Mouse (Mus musculus) hindbrain, embryonic 16.5 days (tissue): ENCODE measurements around the gene Aspscr1. TPM values are rescaled to one million over a fixed set of nuclear protein-coding genes. Genes with fewer than 3 reads are reported as not detected.
A peak's percentile ranks its signal among the peaks of the same experiment; 100 is the strongest.

Experiments
- ATAC-seq: fragments of 200-750 bp; cut with Nextera tagmentation; 2 replicates; pipeline ENCODE4 v1.8.0; 2017; ENCODE audit warnings: moderate TSS enrichment, moderate library complexity
- H3K27ac ChIP-seq: fragments of 300-500 bp; sonication (generic); 2 replicates; pipeline ENCODE4 v1.5.1; 2014; ENCODE audit warnings: low read depth, mild to moderate bottlenecking, control low read depth, low read length, moderate library complexity
- H3K27me3 ChIP-seq: fragments of 300-500 bp; sonication (generic); replicated peaks from 2 replicates; pipeline ENCODE4 v1.6.1; 2014; ENCODE audit warnings: low read length; ENCODE audit not compliant: control insufficient read depth, insufficient read depth
- H3K36me3 ChIP-seq: fragments of 300-500 bp; sonication (generic); 2 replicates; pipeline ENCODE4 v1.6.1; 2014; ENCODE audit warnings: mild to moderate bottlenecking, low read length, moderate library complexity, mixed read lengths; ENCODE audit not compliant: control insufficient read depth, insufficient read depth
- H3K4me1 ChIP-seq: fragments of 300-500 bp; sonication (generic); 2 replicates; pipeline ENCODE4 v1.6.1; 2014; ENCODE audit warnings: low read depth, low read length; ENCODE audit not compliant: control insufficient read depth, insufficient read depth
- H3K4me2 ChIP-seq: fragments of 300-500 bp; sonication (generic); 2 replicates; pipeline ENCODE4 v1.6.1; 2014; ENCODE audit warnings: mild to moderate bottlenecking, low read length, control low read depth, moderate library complexity
- H3K4me3 ChIP-seq: fragments of 300-500 bp; sonication (generic); 2 replicates; pipeline ENCODE4 v1.5.1; 2014; ENCODE audit warnings: mild to moderate bottlenecking, low read length, control low read depth, moderate library complexity
- H3K9ac ChIP-seq: fragments of 300-500 bp; sonication (generic); 2 replicates; pipeline ENCODE4 v1.6.1; 2014; ENCODE audit warnings: low read depth, mild to moderate bottlenecking, control low read depth, low read length, moderate library complexity
- H3K9me3 ChIP-seq: fragments of 300-500 bp; sonication (generic); 2 replicates; pipeline ENCODE4 v1.6.1; 2014; ENCODE audit warnings: mild to moderate bottlenecking, low read length, moderate library complexity; ENCODE audit not compliant: control insufficient read depth
- WGBS: fragments of 180-500 bp; shearing (Covaris S2); extraction: QIAGEN DNeasy Blood & Tissue Kit; methylation state at CpG from one replicate; pipeline ENCODE4 v1.1.7; 2014; 5-methylcytosine and 5-hydroxymethylcytosine counted together
- polyA plus RNA-seq: library from polyadenylated mRNA; unstranded; fragments of >200 nt; fragmentation: Nextera tagmentation; extraction: Ambion mirVana; gene quantifications from 2 replicates; pipeline ENCODE4 v1.2.1, GENCODE M21; 2015

Aspscr1 gene
- polyA plus RNA-seq, 1 experiment from 2014 or later = 146 TPM

DNA sequence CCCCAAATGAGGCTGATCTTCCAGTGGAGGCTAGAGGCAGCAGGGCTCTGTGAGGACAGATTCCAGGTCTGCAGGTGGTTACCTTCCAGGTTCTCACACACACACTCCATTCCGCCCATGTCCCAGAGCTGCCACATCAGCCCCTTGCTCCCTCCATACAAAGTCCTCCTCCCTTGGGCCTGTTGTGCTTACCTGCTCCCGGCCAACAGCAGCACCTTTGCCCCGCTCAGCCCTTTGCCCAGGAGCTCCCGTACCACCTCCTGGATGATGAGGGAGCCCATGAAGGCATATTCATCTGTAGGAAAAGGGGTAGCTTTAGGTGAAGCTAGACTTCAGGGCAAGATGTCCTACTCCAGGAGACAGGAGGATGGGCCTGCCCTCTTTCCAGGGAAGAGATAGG, 15.5 kb upstream of the Aspscr1 start:
- Histone ChIP-seq H3K4me3 (no peak overlapping the region), H3K9ac (no peak overlapping the region), H3K36me3 (no peaks in the 10 kb centered on the region), H3K27me3 (peaks cover 51% of the 10 kb centered on the region), H3K4me1 (peaks cover 14% of the 10 kb centered on the region), H3K4me2 (no peak overlapping the region), H3K9me3 (peaks cover 2% of the 10 kb centered on the region; the same call in 1 of the 2 replicates), H3K27ac (no peak overlapping the region)
- WGBS = 91% methylated on average over 4 of the region's 4 CpGs
- ATAC-seq = no peak

GRCm38 (mm10) chr11:120658876-120659410, 13.8 kb upstream of the Aspscr1 start:
- no peaks in the 10 kb centered on the region for H3K36me3 ChIP-seq
- H3K27ac ChIP-seq = no peak overlapping the region
- no peak overlapping the region for H3K4me2 ChIP-seq
- no peak for ATAC-seq
- no peak overlapping the region for H3K4me3 ChIP-seq
- H3K27me3 ChIP-seq = peaks cover 57% of the 10 kb centered on the region
- peaks cover 2% of the 10 kb centered on the region; the same call in 1 of the 2 replicates for H3K9me3 ChIP-seq
- peaks cover 14% of the 10 kb centered on the region for H3K4me1 ChIP-seq
- WGBS = 4% methylated on average over 24 of the region's 24 CpGs
- no peak overlapping the region for H3K9ac ChIP-seq

DNA sequence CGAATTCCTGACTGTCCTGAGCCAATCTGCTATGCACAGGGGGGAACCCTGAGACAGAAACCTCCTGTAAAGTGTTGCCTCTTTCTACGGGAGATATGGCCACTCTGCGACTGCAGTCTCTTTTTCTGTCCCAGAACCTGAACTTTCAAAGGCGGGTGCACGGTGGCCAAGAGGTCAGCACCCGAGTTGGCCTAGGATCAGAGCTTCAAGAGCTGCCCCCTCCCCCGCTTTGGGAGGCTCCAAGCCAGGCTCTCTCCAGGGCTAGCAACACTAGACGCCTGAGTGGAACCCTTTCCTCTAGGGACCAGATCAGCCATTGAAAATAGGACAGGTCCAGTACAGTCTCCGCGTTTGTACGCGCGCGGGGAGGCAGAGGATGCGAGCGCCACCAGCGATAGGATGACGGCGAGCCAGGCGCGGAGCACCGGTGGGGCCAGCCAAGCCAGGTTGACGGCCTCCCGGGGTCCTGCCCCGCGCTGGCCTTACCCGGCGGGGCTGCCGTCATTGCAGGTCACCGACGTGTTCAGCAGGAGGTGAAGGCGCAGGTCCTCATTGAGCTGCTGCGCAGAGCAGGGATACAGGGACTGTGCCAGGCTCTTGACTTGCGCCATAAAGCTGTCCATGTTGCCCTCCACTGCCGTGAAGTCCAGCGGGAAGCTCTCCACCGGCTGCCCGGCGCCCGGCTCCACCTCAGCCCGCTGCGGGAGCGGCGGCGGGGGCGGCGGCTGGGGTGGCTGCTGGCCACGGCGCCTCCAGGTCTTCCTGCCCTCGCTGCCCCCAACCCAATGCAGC, 13.1 kb upstream of the Aspscr1 start:
- Histone ChIP-seq H3K9ac (peak overlapping the region; percentile 22; the same call in 1 of the 2 replicates), H3K27me3 (peaks cover 60% of the 10 kb centered on the region), H3K4me3 (peak overlapping the region; percentile 39), H3K36me3 (no peaks in the 10 kb centered on the region), H3K4me2 (peak overlapping the region; percentile 59), H3K9me3 (peaks cover 2% of the 10 kb centered on the region; the same call in 1 of the 2 replicates), H3K4me1 (peaks cover 14% of the 10 kb centered on the region), H3K27ac (no peak overlapping the region)
- ATAC-seq = no peak
- 2% methylated on average over 47 of the region's 50 CpGs for WGBS

- Histone ChIP-seq H3K27ac (no peak overlapping the region; the same call in 1 of the 2 replicates), H3K4me2 (peak overlapping the region; percentile 59), H3K9me3 (peaks cover 2% of the 10 kb centered on the region; the same call in 1 of the 2 replicates), H3K9ac (peak overlapping the region; percentile 22), H3K27me3 (peaks cover 62% of the 10 kb centered on the region), H3K4me3 (peak overlapping the region; percentile 39), H3K4me1 (peaks cover 14% of the 10 kb centered on the region), H3K36me3 (no peaks in the 10 kb centered on the region)
- WGBS = under 1% methylated on average over 74 of the region's 95 CpGs
- peak; percentile 58 for ATAC-seq
Observed at GRCm38 (mm10) chr11:120660301-120661075, 12.3 kb upstream of the Aspscr1 start.

GRCm38 (mm10) chr11:120661076-120661460, 11.7 kb upstream of the Aspscr1 start, which contains the start of gene Notum:
TSS of gene Notum (minus strand) at chr11:120661175.
- peak within 1 kb of the TSS; percentile 59 for H3K4me2 ChIP-seq
- peak within 1 kb of the TSS; percentile 22 for H3K9ac ChIP-seq
- H3K4me1 ChIP-seq = peaks cover 14% of the 10 kb centered on the region
- under 1% methylated on average over 35 of the region's 35 CpGs for WGBS
- peak within 1 kb of the TSS; percentile 39 for H3K4me3 ChIP-seq
- no peaks in the 10 kb centered on the region for H3K36me3 ChIP-seq
- H3K27me3 ChIP-seq = peaks cover 62% of the 10 kb centered on the region
- H3K9me3 ChIP-seq = peaks cover 2% of the 10 kb centered on the region; the same call in 1 of the 2 replicates
- ATAC-seq = no peak
- H3K27ac ChIP-seq = no peak within 1 kb of the TSS; the same call in 1 of the 2 replicates

DNA sequence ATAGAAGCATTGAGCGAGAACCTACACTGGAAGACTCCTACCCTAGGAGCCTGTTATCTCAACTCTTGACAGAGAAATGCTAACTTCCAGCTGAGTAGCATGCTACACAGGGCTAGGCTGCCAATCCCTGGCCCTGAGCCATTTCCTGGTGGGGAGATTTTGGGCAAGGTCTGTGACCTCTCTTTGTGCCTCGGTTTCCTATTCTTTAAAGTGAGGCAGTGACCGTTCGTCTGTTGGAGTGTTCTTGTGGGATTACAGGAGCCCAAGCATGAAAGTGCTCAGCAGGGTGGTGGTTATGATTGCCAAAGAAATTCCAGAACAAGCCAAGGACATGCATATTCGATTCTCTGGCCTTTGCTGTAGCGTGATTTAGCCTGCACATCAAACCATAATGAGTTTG, 10.0 kb upstream of the Aspscr1 start:
- H3K27ac ChIP-seq = no peak overlapping the region
- no peak overlapping the region for H3K4me2 ChIP-seq
- H3K27me3 ChIP-seq = peaks cover 51% of the 10 kb centered on the region
- ATAC-seq = no peak
- WGBS = 39% methylated on average over 6 of the region's 6 CpGs
- no peaks in the 10 kb centered on the region for H3K36me3 ChIP-seq
- H3K4me1 ChIP-seq = peaks cover 14% of the 10 kb centered on the region
- no peak overlapping the region for H3K9ac ChIP-seq
- H3K9me3 ChIP-seq = peaks cover 2% of the 10 kb centered on the region; the same call in 1 of the 2 replicates
- no peak overlapping the region for H3K4me3 ChIP-seq

DNA sequence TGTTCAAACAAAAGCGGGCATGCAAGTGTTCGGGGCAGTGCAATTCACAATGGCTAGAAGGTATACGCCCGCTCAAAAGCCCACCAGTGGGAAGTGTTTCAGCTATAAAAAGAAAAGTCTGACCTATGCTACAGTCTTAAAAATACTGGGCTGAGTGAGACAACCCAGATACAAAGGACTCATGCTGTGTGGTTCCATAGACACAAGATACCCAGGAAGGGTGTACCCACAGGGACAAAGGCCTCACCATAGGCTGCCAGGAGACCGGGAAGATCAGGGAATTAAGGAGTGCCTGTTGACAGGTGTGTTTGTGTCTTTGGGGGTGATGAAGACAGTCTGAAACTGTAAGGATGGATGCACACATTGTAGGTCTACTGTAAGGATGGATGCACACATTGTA, 9.1 kb upstream of the Aspscr1 start:
- Histone ChIP-seq H3K27me3 (peaks cover 42% of the 10 kb centered on the region), H3K9me3 (peaks cover 2% of the 10 kb centered on the region; the same call in 1 of the 2 replicates), H3K27ac (no peak overlapping the region), H3K4me2 (no peak overlapping the region), H3K4me1 (peaks cover 14% of the 10 kb centered on the region), H3K4me3 (no peak overlapping the region), H3K36me3 (no peaks in the 10 kb centered on the region), H3K9ac (no peak overlapping the region)
- 65% methylated on average over 5 of the region's 5 CpGs for WGBS
- no peak for ATAC-seq

- H3K4me2 ChIP-seq = no peak overlapping the region
- H3K27ac ChIP-seq = no peak overlapping the region
- peaks cover 8% of the 10 kb centered on the region for H3K4me1 ChIP-seq
- 59% methylated on average over 2 of the region's 3 CpGs for WGBS
- H3K4me3 ChIP-seq = no peak overlapping the region
- H3K9ac ChIP-seq = no peak overlapping the region; the same call in 1 of the 2 replicates
- peaks cover 26% of the 10 kb centered on the region for H3K27me3 ChIP-seq
- H3K36me3 ChIP-seq = no peaks in the 10 kb centered on the region
- no peak for ATAC-seq
- no peaks in the 10 kb centered on the region for H3K9me3 ChIP-seq
Observed at GRCm38 (mm10) chr11:120665406-120665805, 7.4 kb upstream of the Aspscr1 start.

DNA sequence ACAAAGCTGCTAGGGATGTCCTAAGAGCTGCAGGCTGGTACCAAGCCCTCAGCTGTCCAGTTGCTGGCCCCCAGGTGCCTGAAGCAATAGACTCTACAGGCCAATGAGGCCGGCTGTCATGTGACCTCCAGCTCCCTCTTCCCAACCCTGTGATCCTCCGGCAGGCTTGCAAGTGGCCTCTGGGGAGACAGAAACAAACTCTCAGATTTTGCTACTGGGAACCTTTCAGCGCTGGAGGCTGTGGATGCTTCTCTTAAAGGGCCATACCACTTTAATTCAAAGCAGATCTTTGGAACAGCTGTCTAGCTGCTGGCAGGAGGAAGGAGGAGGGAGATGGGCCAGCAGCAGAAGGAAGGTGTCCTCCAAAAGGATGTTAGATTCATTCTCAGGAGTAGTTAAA, 6.2 kb upstream of the Aspscr1 start:
- 10% methylated on average over 3 of the region's 3 CpGs for WGBS

More for the DNA sequence above, 6.2 kb upstream of the Aspscr1 start:
- no peak overlapping the region for H3K4me2 ChIP-seq
- no peaks in the 10 kb centered on the region for H3K36me3 ChIP-seq
- H3K4me3 ChIP-seq = no peak overlapping the region
- no peak for ATAC-seq
- no peak overlapping the region for H3K9ac ChIP-seq
- H3K9me3 ChIP-seq = no peaks in the 10 kb centered on the region
- H3K4me1 ChIP-seq = no peaks in the 10 kb centered on the region
- no peak overlapping the region for H3K27ac ChIP-seq
- peaks cover 18% of the 10 kb centered on the region for H3K27me3 ChIP-seq
